Mouse (Mus musculus): ENCODE results near the gene Slc30a2.

GRCm38 (mm10) chr4:134349829-134350228 is 6.8 kb downstream of the Slc30a2 start:
- TF ChIP-seq POLR2A (IDR thresholded peaks at IDR 0.05; ENCODE audit: insufficient read length, low read depth), result no peak
- TF ChIP-seq POLR2AphosphoS2 (IDR thresholded peaks at IDR 0.05; ENCODE audit: insufficient read length, low read depth), result no peak
- TF ChIP-seq MAX (IDR thresholded peaks at IDR 0.05; ENCODE audit: low read depth), result no peak
- TF ChIP-seq E2F4 (IDR thresholded peaks at IDR 0.05; ENCODE audit: insufficient read depth), result no peak
- TF ChIP-seq MYOD1 (IDR thresholded peaks at IDR 0.05; ENCODE audit: control insufficient read depth in 1 of 3, insufficient read length in 2 of 3, low read depth in 2 of 3), result no peak
- TF ChIP-seq REST (IDR thresholded peaks at IDR 0.05; ENCODE audit: insufficient read depth, insufficient read length), result no peak
- TF ChIP-seq CEBPB (IDR thresholded peaks at IDR 0.05; ENCODE audit: insufficient read depth, poor library complexity, severe bottlenecking), result no peak
- no peak for TF ChIP-seq TCF12 (IDR thresholded peaks at IDR 0.05; ENCODE audit: insufficient read depth, poor library complexity, severe bottlenecking)
- TF ChIP-seq MYOG (IDR thresholded peaks at IDR 0.05; ENCODE audit: control insufficient read depth in 1 of 3, insufficient read depth in 1 of 3, insufficient read length in 2 of 3, low read depth in 2 of 3), result no peak
- no peak for TF ChIP-seq USF1 (IDR thresholded peaks at IDR 0.05; ENCODE audit: low read depth)
- TF ChIP-seq TCF3 (IDR thresholded peaks at IDR 0.05; ENCODE audit: insufficient read length, low read depth), result no peak
- no peak for TF ChIP-seq SRF (IDR thresholded peaks at IDR 0.05; ENCODE audit: control insufficient read depth, insufficient read length, low read depth)

Data from myocyte (in vitro differentiated cells).